Mouse (Mus musculus) intestine, embryonic 16.5 days (tissue): ENCODE measurements around the gene Abhd15. TPM values are rescaled to one million over a fixed set of nuclear protein-coding genes. Genes with fewer than 3 reads are reported as not detected.
A peak's percentile ranks its signal among the peaks of the same experiment; 100 is the strongest.

Experiments used
- ATAC-seq: fragments of 200-750 bp; cut with Nextera tagmentation; 2 replicates; pipeline ENCODE4 v1.8.0; 2017; ENCODE audit warnings: moderate TSS enrichment, moderate library complexity
- H3K27ac ChIP-seq: fragments of 300-500 bp; sonication (generic); 2 replicates; pipeline ENCODE4 v1.5.1; 2014; ENCODE audit warnings: mild to moderate bottlenecking, low read length
- H3K27me3 ChIP-seq: fragments of 300-500 bp; sonication (generic); replicated peaks from 2 replicates; pipeline ENCODE4 v1.6.1; 2014; ENCODE audit warnings: low read length, control low read depth, mixed read lengths; ENCODE audit not compliant: control insufficient read depth, insufficient read depth
- H3K36me3 ChIP-seq: fragments of 300-500 bp; sonication (generic); 2 replicates; pipeline ENCODE4 v1.6.1; 2014; ENCODE audit warnings: low read length, control low read depth; ENCODE audit not compliant: control insufficient read depth, insufficient read depth
- H3K4me1 ChIP-seq: fragments of 300-500 bp; sonication (generic); 2 replicates; pipeline ENCODE4 v1.6.1; 2014; ENCODE audit warnings: low read length, control low read depth, mixed read lengths; ENCODE audit not compliant: control insufficient read depth, insufficient read depth
- H3K4me2 ChIP-seq: fragments of 300-500 bp; sonication (generic); 2 replicates; pipeline ENCODE4 v1.6.1; 2014; ENCODE audit warnings: low read depth, low read length, control low read depth
- H3K4me3 ChIP-seq: fragments of 300-500 bp; sonication (generic); 2 replicates; pipeline ENCODE4 v1.5.1; 2014; ENCODE audit warnings: mild to moderate bottlenecking, low read length
- H3K9ac ChIP-seq: fragments of 300-500 bp; sonication (generic); 2 replicates; pipeline ENCODE4 v1.6.1; 2014; ENCODE audit warnings: low read depth, low read length
- H3K9me3 ChIP-seq: fragments of 300-500 bp; sonication (generic); 2 replicates; pipeline ENCODE4 v1.6.1; 2016; ENCODE audit warnings: low read length, control low read depth; ENCODE audit not compliant: control insufficient read depth
- WGBS: fragments of 180-500 bp; shearing (Covaris S2); extraction: QIAGEN DNeasy Blood & Tissue Kit; methylation state at CpG from one replicate; pipeline ENCODE4 v1.1.7; 2014; 5-methylcytosine and 5-hydroxymethylcytosine counted together
- polyA plus RNA-seq: library from polyadenylated mRNA; unstranded; fragments of >200 nt; fragmentation: Nextera tagmentation; extraction: Ambion mirVana; gene quantifications from 2 replicates; pipeline ENCODE4 v1.2.1, GENCODE M21; 2015

Gene Abhd15
- polyA plus RNA-seq, 1 experiment from 2014 or later, result 4.7 TPM

GRCm38 (mm10) chr11:77514281-77514831 is 565 bp upstream of the Abhd15 start:
- Histone ChIP-seq H3K4me2 (peak overlapping the region; percentile 98), H3K27me3 (peaks cover 6% of the 10 kb centered on the region; the same call in 1 of the 2 replicates), H3K4me3 (peak overlapping the region; percentile 58), H3K4me1 (peaks cover 28% of the 10 kb centered on the region), H3K36me3 (no peaks in the 10 kb centered on the region), H3K9ac (peak overlapping the region; percentile 67), H3K9me3 (no peaks in the 10 kb centered on the region), H3K27ac (peak overlapping the region; percentile 44; the same call in 1 of the 2 replicates)
- peak; percentile 4; the same call in 1 of the 2 replicates for ATAC-seq
- WGBS, result 18% methylated on average over 19 of the region's 19 CpGs

GRCm38 (mm10) chr11:77515637-77516552 is 974 bp downstream of the Abhd15 start, which contains the start of gene Trp53i13:
Gene Trp53i13 (minus strand): TSS chr11:77515980.
- Histone ChIP-seq H3K9ac (peak within 1 kb of the TSS; percentile 67), H3K4me3 (peak within 1 kb of the TSS; percentile 58), H3K4me1 (peaks cover 28% of the 10 kb centered on the region), H3K4me2 (peak within 1 kb of the TSS; percentile 98), H3K27ac (no peak within 1 kb of the TSS; the same call in 1 of the 2 replicates), H3K27me3 (peaks cover 6% of the 10 kb centered on the region; the same call in 1 of the 2 replicates), H3K9me3 (no peaks in the 10 kb centered on the region), H3K36me3 (no peaks in the 10 kb centered on the region)
- ATAC-seq, result no peak
- WGBS, result 9% methylated on average over 39 of the region's 39 CpGs

- H3K27me3 ChIP-seq, result peaks cover 6% of the 10 kb centered on the region; the same call in 1 of the 2 replicates
- no peaks in the 10 kb centered on the region for H3K9me3 ChIP-seq
- no peak overlapping the region for H3K4me3 ChIP-seq
- peaks cover 28% of the 10 kb centered on the region for H3K4me1 ChIP-seq
- WGBS, result 67% methylated on average over 5 of the region's 5 CpGs
- no peak for ATAC-seq
- H3K36me3 ChIP-seq, result no peaks in the 10 kb centered on the region
- H3K9ac ChIP-seq, result no peak overlapping the region
- no peak overlapping the region for H3K4me2 ChIP-seq
- H3K27ac ChIP-seq, result no peak overlapping the region
Observed at GRCm38 (mm10) chr11:77516553-77517425, 1.9 kb downstream of the Abhd15 start.

- Histone ChIP-seq H3K9ac (no peak overlapping the region), H3K4me3 (no peak overlapping the region), H3K27me3 (peaks cover 6% of the 10 kb centered on the region; the same call in 1 of the 2 replicates), H3K36me3 (no peaks in the 10 kb centered on the region), H3K4me2 (no peak overlapping the region), H3K4me1 (peaks cover 24% of the 10 kb centered on the region), H3K27ac (no peak overlapping the region), H3K9me3 (no peaks in the 10 kb centered on the region)
- ATAC-seq, result no peak
- 79% methylated on average over 27 of the region's 27 CpGs for WGBS
Observed at GRCm38 (mm10) chr11:77518051-77518798, 3.3 kb downstream of the Abhd15 start.

- Histone ChIP-seq H3K9ac (no peak within 1 kb of the TSS), H3K27ac (no peak within 1 kb of the TSS; the same call in 1 of the 2 replicates), H3K27me3 (peaks cover 6% of the 10 kb centered on the region; the same call in 1 of the 2 replicates), H3K4me1 (peaks cover 20% of the 10 kb centered on the region), H3K9me3 (no peaks in the 10 kb centered on the region), H3K4me3 (no peak within 1 kb of the TSS), H3K4me2 (no peak within 1 kb of the TSS), H3K36me3 (no peaks in the 10 kb centered on the region)
- ATAC-seq, result no peak
- 64% methylated on average over 5 of the region's 5 CpGs for WGBS
Observed at GRCm38 (mm10) chr11:77519043-77519442, 4.1 kb downstream of the Abhd15 start, which contains the start of gene Gm10392. Gene Gm10392 (minus strand): TSS chr11:77519198.

- WGBS, result 59% methylated on average over 5 of the region's 5 CpGs
- Histone ChIP-seq H3K4me1 (peaks cover 5% of the 10 kb centered on the region), H3K9ac (no peak overlapping the region), H3K9me3 (no peaks in the 10 kb centered on the region), H3K4me2 (no peak overlapping the region), H3K36me3 (no peaks in the 10 kb centered on the region), H3K4me3 (no peak overlapping the region), H3K27me3 (0 out of 2 replicates have a peak, but pooled peaks cover 4% of the 10 kb centered on the region), H3K27ac (no peak overlapping the region)
- no peak for ATAC-seq
Observed at GRCm38 (mm10) chr11:77520601-77521529, 5.9 kb downstream of the Abhd15 start.

GRCm38 (mm10) chr11:77525804-77526486 is 11.0 kb downstream of the Abhd15 start:
- Histone ChIP-seq H3K36me3 (no peaks in the 10 kb centered on the region), H3K4me2 (no peak overlapping the region), H3K4me3 (no peak overlapping the region), H3K9me3 (no peaks in the 10 kb centered on the region), H3K27me3 (no peaks in the 10 kb centered on the region), H3K4me1 (no peaks in the 10 kb centered on the region), H3K27ac (no peak overlapping the region), H3K9ac (no peak overlapping the region)
- WGBS, result 66% methylated on average over 3 of the region's 3 CpGs
- no peak for ATAC-seq
